Mouse (Mus musculus) hindbrain, embryonic 16.5 days (tissue): ENCODE results near the gene Cyp2d11. TPM values are rescaled to one million over a fixed set of nuclear protein-coding genes. Genes with fewer than 3 reads are reported as not detected.
A peak's percentile ranks its signal among the peaks of the same experiment; 100 is the strongest.

Experiments used
- ATAC-seq: fragments of 200-750 bp; cut with Nextera tagmentation; 2 replicates; pipeline ENCODE4 v1.8.0; 2017; ENCODE audit warnings: moderate TSS enrichment, moderate library complexity
- H3K27ac ChIP-seq: fragments of 300-500 bp; sonication (generic); 2 replicates; pipeline ENCODE4 v1.5.1; 2014; ENCODE audit warnings: low read depth, mild to moderate bottlenecking, control low read depth, low read length, moderate library complexity
- H3K27me3 ChIP-seq: fragments of 300-500 bp; sonication (generic); replicated peaks from 2 replicates; pipeline ENCODE4 v1.6.1; 2014; ENCODE audit warnings: low read length; ENCODE audit not compliant: control insufficient read depth, insufficient read depth
- H3K36me3 ChIP-seq: fragments of 300-500 bp; sonication (generic); 2 replicates; pipeline ENCODE4 v1.6.1; 2014; ENCODE audit warnings: mild to moderate bottlenecking, low read length, moderate library complexity, mixed read lengths; ENCODE audit not compliant: control insufficient read depth, insufficient read depth
- H3K4me1 ChIP-seq: fragments of 300-500 bp; sonication (generic); 2 replicates; pipeline ENCODE4 v1.6.1; 2014; ENCODE audit warnings: low read depth, low read length; ENCODE audit not compliant: control insufficient read depth, insufficient read depth
- H3K4me2 ChIP-seq: fragments of 300-500 bp; sonication (generic); 2 replicates; pipeline ENCODE4 v1.6.1; 2014; ENCODE audit warnings: mild to moderate bottlenecking, low read length, control low read depth, moderate library complexity
- H3K4me3 ChIP-seq: fragments of 300-500 bp; sonication (generic); 2 replicates; pipeline ENCODE4 v1.5.1; 2014; ENCODE audit warnings: mild to moderate bottlenecking, low read length, control low read depth, moderate library complexity
- H3K9ac ChIP-seq: fragments of 300-500 bp; sonication (generic); 2 replicates; pipeline ENCODE4 v1.6.1; 2014; ENCODE audit warnings: low read depth, mild to moderate bottlenecking, control low read depth, low read length, moderate library complexity
- H3K9me3 ChIP-seq: fragments of 300-500 bp; sonication (generic); 2 replicates; pipeline ENCODE4 v1.6.1; 2014; ENCODE audit warnings: mild to moderate bottlenecking, low read length, moderate library complexity; ENCODE audit not compliant: control insufficient read depth
- WGBS: fragments of 180-500 bp; shearing (Covaris S2); extraction: QIAGEN DNeasy Blood & Tissue Kit; methylation state at CpG from one replicate; pipeline ENCODE4 v1.1.7; 2014; 5-methylcytosine and 5-hydroxymethylcytosine counted together
- polyA plus RNA-seq: library from polyadenylated mRNA; unstranded; fragments of >200 nt; fragmentation: Nextera tagmentation; extraction: Ambion mirVana; gene quantifications from 2 replicates; pipeline ENCODE4 v1.2.1, GENCODE M21; 2015

The Cyp2d11 gene
- polyA plus RNA-seq, 1 experiment from 2014 or later = not detected

- WGBS = 83% methylated on average over 3 of the region's 4 CpGs
- H3K4me3 ChIP-seq = no peak overlapping the region
- no peak overlapping the region for H3K9ac ChIP-seq
- no peaks in the 10 kb centered on the region for H3K27me3 ChIP-seq
- no peak overlapping the region for H3K27ac ChIP-seq
- no peak overlapping the region for H3K4me2 ChIP-seq
- H3K4me1 ChIP-seq = no peaks in the 10 kb centered on the region
- no peaks in the 10 kb centered on the region for H3K9me3 ChIP-seq
- ATAC-seq = no peak
- no peaks in the 10 kb centered on the region for H3K36me3 ChIP-seq
Observed at GRCm38 (mm10) chr15:82362234-82362633, 31.6 kb downstream of the Cyp2d11 start.

DNA sequence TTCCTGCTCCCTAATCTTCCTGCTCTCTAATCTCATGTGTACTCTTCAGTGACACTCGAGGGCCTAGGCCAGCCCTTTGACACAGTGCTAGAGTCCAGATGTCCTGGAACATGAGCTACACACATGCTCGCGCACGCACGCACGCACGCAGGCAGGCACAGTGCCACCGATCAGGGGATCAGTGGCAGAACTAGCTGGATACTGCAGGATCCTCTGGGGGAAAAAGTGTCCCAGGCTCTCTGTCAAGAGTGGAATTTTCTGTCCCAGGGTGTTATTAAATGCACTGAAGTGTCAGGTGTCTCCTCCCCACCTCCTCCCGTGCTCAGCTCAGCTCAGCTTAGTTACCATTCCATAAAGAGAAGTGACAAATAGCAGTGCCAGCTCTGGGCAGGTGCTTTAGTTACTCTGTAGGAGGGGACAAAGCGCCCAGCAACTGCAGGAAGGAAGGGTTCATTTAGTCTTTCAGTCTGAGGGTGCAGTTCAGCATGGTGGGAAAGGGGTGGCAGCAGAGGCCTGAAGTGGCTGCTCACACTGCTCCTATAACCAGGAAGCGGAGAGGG, 32.3 kb downstream of the Cyp2d11 start:
- 76% methylated on average over 11 of the region's 11 CpGs for WGBS
- Histone ChIP-seq H3K27me3 (no peaks in the 10 kb centered on the region), H3K36me3 (no peaks in the 10 kb centered on the region), H3K27ac (no peak overlapping the region), H3K4me1 (no peaks in the 10 kb centered on the region), H3K9me3 (no peaks in the 10 kb centered on the region), H3K9ac (no peak overlapping the region), H3K4me3 (no peak overlapping the region), H3K4me2 (no peak overlapping the region)
- ATAC-seq = no peak

DNA sequence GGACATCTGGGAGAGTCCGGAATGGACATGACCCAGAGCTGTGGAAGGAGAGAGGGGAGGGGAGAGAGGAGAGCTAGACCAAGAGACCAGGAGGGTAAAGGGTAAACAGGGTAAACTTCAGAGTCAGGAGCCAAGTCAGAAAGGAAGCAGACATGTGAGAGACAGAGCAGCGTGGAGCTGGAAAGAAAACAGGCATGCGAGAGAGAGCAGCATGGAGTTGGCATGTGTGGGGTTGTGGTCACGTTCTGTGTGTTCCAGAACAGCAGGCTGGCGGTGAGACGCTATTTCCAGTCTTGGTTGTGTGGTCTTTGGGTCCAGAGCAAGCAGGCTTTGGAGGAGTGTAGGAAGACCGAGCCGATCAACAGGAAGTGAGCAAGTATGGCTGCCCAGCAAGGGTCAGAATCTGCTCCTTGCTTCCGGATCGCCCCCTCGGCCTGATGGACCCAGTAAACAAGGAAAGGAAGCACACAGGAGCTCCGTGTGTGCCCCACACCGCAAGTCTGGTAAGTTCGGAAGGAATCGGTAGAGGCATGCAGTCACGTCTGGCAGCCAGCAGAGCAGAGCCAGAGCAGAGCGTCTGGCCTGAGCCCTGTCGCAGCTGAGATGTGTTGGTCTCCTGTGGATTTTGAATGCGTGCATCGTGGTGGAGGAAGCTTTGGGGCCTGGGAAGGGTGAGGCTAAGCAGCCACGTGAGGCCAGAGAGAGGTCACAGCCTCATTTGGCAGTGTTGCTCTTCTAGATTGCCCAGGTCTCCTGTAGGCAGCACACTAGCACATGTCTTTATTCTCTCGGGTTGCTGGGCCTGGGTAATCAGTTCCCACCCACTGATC, 35.2 kb downstream of the Cyp2d11 start:
- Histone ChIP-seq H3K27me3 (no peaks in the 10 kb centered on the region), H3K27ac (no peak overlapping the region), H3K9me3 (no peaks in the 10 kb centered on the region), H3K4me2 (no peak overlapping the region), H3K9ac (peak overlapping the region; percentile 17; the same call in 1 of the 2 replicates), H3K4me1 (peaks cover 5% of the 10 kb centered on the region), H3K4me3 (no peak overlapping the region), H3K36me3 (no peaks in the 10 kb centered on the region)
- no peak for ATAC-seq
- 62% methylated on average over 22 of the region's 22 CpGs for WGBS

GRCm38 (mm10) chr15:82354126-82354945, 39.5 kb downstream of the Cyp2d11 start, which contains the start of gene Ndufa6:
TSS of gene Ndufa6 (minus strand) at chr15:82354322.
- H3K27ac ChIP-seq = peak within 1 kb of the TSS; percentile 80

DNA sequence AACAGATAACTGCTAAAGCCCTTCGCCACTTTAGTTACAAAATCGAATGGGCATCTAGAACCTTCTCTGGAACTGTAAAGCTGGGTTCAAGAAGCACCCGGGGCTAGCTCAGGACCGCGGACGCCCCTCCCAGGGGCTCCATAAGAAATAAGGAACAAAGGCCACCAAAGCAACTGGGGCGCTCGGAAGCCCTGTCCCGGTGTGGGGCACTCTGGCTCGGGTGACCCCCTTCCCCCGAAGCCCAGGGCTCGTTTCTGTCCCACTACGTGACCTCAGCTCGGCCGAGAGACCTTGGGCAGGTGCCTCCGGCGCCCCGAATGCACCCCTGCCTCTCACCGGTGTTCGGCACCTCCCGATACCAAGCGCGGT, 40.1 kb downstream of the Cyp2d11 start:
- under 1% methylated on average over 23 of the region's 23 CpGs for WGBS
- Histone ChIP-seq H3K4me1 (peaks cover 22% of the 10 kb centered on the region), H3K4me2 (peak overlapping the region; percentile 60), H3K9me3 (no peaks in the 10 kb centered on the region), H3K27me3 (no peaks in the 10 kb centered on the region), H3K36me3 (peaks cover 16% of the 10 kb centered on the region), H3K27ac (peak overlapping the region; percentile 80), H3K9ac (peak overlapping the region; percentile 93), H3K4me3 (peak overlapping the region; percentile 76)
- ATAC-seq = no peak

More at GRCm38 (mm10) chr15:82354126-82354945, 39.5 kb downstream of the Cyp2d11 start, which contains the start of gene Ndufa6:
- peaks cover 22% of the 10 kb centered on the region for H3K4me1 ChIP-seq
- peak within 1 kb of the TSS; percentile 93 for H3K9ac ChIP-seq
- H3K4me3 ChIP-seq = peak within 1 kb of the TSS; percentile 76
- H3K36me3 ChIP-seq = peaks cover 10% of the 10 kb centered on the region
- WGBS = 2% methylated on average over 57 of the region's 57 CpGs
- ATAC-seq = peak; percentile 99
- peak within 1 kb of the TSS; percentile 77 for H3K4me2 ChIP-seq
- H3K27me3 ChIP-seq = no peaks in the 10 kb centered on the region
- H3K9me3 ChIP-seq = no peaks in the 10 kb centered on the region

GRCm38 (mm10) chr15:82353078-82353744, 40.6 kb downstream of the Cyp2d11 start:
- WGBS = 30% methylated on average over 14 of the region's 14 CpGs
- H3K4me2 ChIP-seq = peak overlapping the region; percentile 60
- peak overlapping the region; percentile 93 for H3K9ac ChIP-seq
- ATAC-seq = no peak
- no peaks in the 10 kb centered on the region for H3K27me3 ChIP-seq
- peaks cover 22% of the 10 kb centered on the region for H3K4me1 ChIP-seq
- H3K9me3 ChIP-seq = no peaks in the 10 kb centered on the region
- H3K4me3 ChIP-seq = peak overlapping the region; percentile 76
- peak overlapping the region; percentile 80; the same call in 1 of the 2 replicates for H3K27ac ChIP-seq
- peaks cover 21% of the 10 kb centered on the region for H3K36me3 ChIP-seq

- Histone ChIP-seq H3K36me3 (peaks cover 23% of the 10 kb centered on the region), H3K4me2 (no peak overlapping the region), H3K4me1 (peaks cover 34% of the 10 kb centered on the region), H3K9me3 (no peaks in the 10 kb centered on the region), H3K27me3 (no peaks in the 10 kb centered on the region), H3K27ac (no peak overlapping the region), H3K4me3 (no peak overlapping the region), H3K9ac (no peak overlapping the region)
- 87% methylated on average over 3 of the region's 3 CpGs for WGBS
- no peak for ATAC-seq
Observed at GRCm38 (mm10) chr15:82351480-82351879, 42.3 kb downstream of the Cyp2d11 start.

DNA sequence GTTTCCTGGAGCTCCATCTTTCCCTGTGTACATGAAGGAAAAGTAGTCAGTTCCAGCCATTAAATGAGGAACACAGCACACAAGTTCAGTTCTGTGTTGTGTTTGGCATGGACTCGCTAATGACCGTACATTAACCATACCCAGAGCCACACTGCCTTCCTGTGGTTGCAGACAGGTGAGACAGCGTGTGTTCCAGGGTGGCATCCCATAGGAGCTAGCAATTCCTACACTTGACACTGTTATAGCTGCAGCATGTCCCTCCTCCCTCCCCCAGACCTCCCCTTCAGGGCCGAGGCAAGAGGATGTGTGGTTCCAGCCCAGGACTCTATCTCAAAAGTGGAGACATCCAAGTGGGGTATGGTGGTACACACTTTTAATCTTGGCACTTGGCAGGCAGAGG, 43.5 kb downstream of the Cyp2d11 start:
- WGBS = 92% methylated on average over 4 of the region's 4 CpGs
- peaks cover 34% of the 10 kb centered on the region for H3K4me1 ChIP-seq
- no peak overlapping the region for H3K4me3 ChIP-seq
- H3K27ac ChIP-seq = no peak overlapping the region
- peaks cover 23% of the 10 kb centered on the region for H3K36me3 ChIP-seq
- no peak overlapping the region for H3K9ac ChIP-seq
- no peak overlapping the region for H3K4me2 ChIP-seq
- ATAC-seq = no peak
- no peaks in the 10 kb centered on the region for H3K9me3 ChIP-seq
- no peaks in the 10 kb centered on the region for H3K27me3 ChIP-seq
